Mouse (Mus musculus) MEL (cell line): ENCODE measurements at regions not wholly inside any gene's neighbourhood (a gene's known extent, or its start where the extent isn't known, plus 50 kb on each side); places are given as distances from the start of the nearest gene placed in this dataset.

Source experiments
- CTCF ChIP-seq, 3 experiments: IDR thresholded peaks in 2 of 3; conservative IDR thresholded peaks in 1 of 3; 2 replicates each; pipeline ENCODE4 v1.5.1; 2011 to 2012; ENCODE audit warnings: low read length in 3 of 3, low read depth in 2 of 3, mild to moderate bottlenecking in 2 of 3, improper control_type of control experiment in 1 of 3, inconsistent platforms in 1 of 3, mixed read lengths in 1 of 3, moderate library complexity in 1 of 3; ENCODE audit not compliant: control insufficient read depth in 1 of 3, insufficient read depth in 1 of 3, poor library complexity in 1 of 3, severe bottlenecking in 1 of 3
- E2F4 ChIP-seq: IDR thresholded peaks from 2 replicates; pipeline ENCODE4 v1.6.1; 2011; ENCODE audit warnings: low read depth, low read length, improper control_type of control experiment, borderline replicate concordance
- MAX ChIP-seq: IDR thresholded peaks from 2 replicates; pipeline ENCODE4 v1.6.1; 2011; ENCODE audit warnings: low read length, improper control_type of control experiment
- MYC ChIP-seq: IDR thresholded peaks from 2 replicates; pipeline ENCODE4 v1.6.1; 2011; ENCODE audit warnings: low read depth, mild to moderate bottlenecking, low read length, improper control_type of control experiment, moderate library complexity
- POLR2A ChIP-seq, 2 experiments: IDR thresholded peaks; 2 replicates each; pipeline ENCODE4 v1.6.1; 2011 to 2012; ENCODE audit warnings: low read length in 2 of 2, mild to moderate bottlenecking in 2 of 2, control low read depth in 1 of 2, improper control_type of control experiment in 1 of 2, low read depth in 1 of 2, moderate library complexity in 1 of 2; ENCODE audit not compliant: control insufficient read depth in 1 of 2, insufficient read depth in 1 of 2, poor library complexity in 1 of 2
- POLR2AphosphoS5 ChIP-seq: IDR thresholded peaks from 2 replicates; pipeline ENCODE4 v1.6.1; 2012; ENCODE audit warnings: low read depth, borderline replicate concordance, mild to moderate bottlenecking, inconsistent platforms, low read length, moderate library complexity, mixed read lengths
- TAL1 ChIP-seq: IDR thresholded peaks from 2 replicates; pipeline ENCODE4 v1.6.1; 2012; ENCODE audit warnings: mild to moderate bottlenecking, inconsistent platforms, low read length, moderate library complexity, mixed read lengths
- ZKSCAN1 ChIP-seq: IDR thresholded peaks from 2 replicates; pipeline ENCODE4 v1.6.1; 2012; ENCODE audit warnings: low read depth, mild to moderate bottlenecking, inconsistent platforms, low read length, improper control_type of control experiment, moderate library complexity
- ZMIZ1 ChIP-seq: IDR thresholded peaks from 2 replicates; pipeline ENCODE4 v1.6.1; 2012; ENCODE audit warnings: low read depth, mild to moderate bottlenecking, inconsistent platforms, low read length, improper control_type of control experiment, moderate library complexity
- ZNF384 ChIP-seq: IDR thresholded peaks from 2 replicates; pipeline ENCODE4 v1.6.1; 2012; ENCODE audit warnings: low read depth, mild to moderate bottlenecking, inconsistent platforms, low read length, improper control_type of control experiment

- TF ChIP-seq ZKSCAN1 (no peak), CTCF (IDR thresholded peaks at IDR 0.05 in 2 of 3, conservative IDR thresholded peaks at IDR 0.05 in 1 of 3; ENCODE audit: control insufficient read depth in 1 of 3, insufficient read depth in 1 of 3, low read depth in 2 of 3, low read length in 3 of 3, poor library complexity in 1 of 3, severe bottlenecking in 1 of 3) (no peak), POLR2AphosphoS5 (no peak), MAX (no peak), POLR2A (IDR thresholded peaks at IDR 0.05; ENCODE audit: control insufficient read depth in 1 of 2, insufficient read depth in 1 of 2, low read depth in 1 of 2, low read length in 2 of 2, poor library complexity in 1 of 2) (no peak), ZNF384 (no peak), TAL1 (no peak), MYC (no peak), E2F4 (no peak), ZMIZ1 (no peak)
Measured at GRCm38 (mm10) chr15:46303301-46303700, 6169.1 kb downstream of the 9330182O14Rik start.
